Mouse (Mus musculus): ENCODE data around the gene Vmn2r92. TPM values are rescaled to one million over a fixed set of nuclear protein-coding genes. Genes with fewer than 3 reads are reported as not detected.

Gene Vmn2r92
- not detected for polyA plus RNA-seq (2014; fragmentation: Illumina TruSeq; extraction: RNeasy Lipid Tissue Mini Kit (QIAGEN cat#74804); ENCODE audit: low read depth, low replicate concordance)

DNA sequence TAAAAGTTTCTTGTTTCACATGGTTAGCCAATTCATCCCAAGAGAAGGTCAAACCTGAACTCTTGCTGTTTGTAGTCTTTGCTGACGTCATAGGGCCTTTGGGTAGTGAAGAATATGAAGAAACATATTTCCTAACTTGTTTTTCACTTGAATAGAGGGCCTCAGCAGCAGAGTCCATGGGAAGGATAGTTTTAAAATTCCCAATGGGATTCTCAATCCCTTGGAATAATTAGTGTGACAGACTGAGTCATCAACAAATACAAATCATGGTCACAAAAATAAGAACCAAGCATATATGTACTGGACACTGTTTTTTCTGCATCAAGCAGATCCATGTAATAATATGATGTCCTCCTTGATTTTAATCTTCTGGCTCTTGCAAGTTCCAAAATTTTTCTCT, at the start of gene Vmn2r92:
Gene Vmn2r92 (plus strand): TSS at position 301 of the 400 bp plus-strand sequence.

Other genes starting within 250 kb of the Vmn2r92 start
- gene Fpr-rs4, start 130.2 kb upstream of the Vmn2r92 start, polyA plus RNA-seq (2014; fragmentation: Illumina TruSeq; extraction: RNeasy Lipid Tissue Mini Kit (QIAGEN cat#74804); ENCODE audit: low read depth, low replicate concordance) = not detected
- gene Vmn2r124, start 102.5 kb upstream of the Vmn2r92 start, polyA plus RNA-seq (2014; fragmentation: Illumina TruSeq; extraction: RNeasy Lipid Tissue Mini Kit (QIAGEN cat#74804); ENCODE audit: low read depth, low replicate concordance) = not detected
- gene Vmn2r91, start 66.9 kb upstream of the Vmn2r92 start, polyA plus RNA-seq (2014; fragmentation: Illumina TruSeq; extraction: RNeasy Lipid Tissue Mini Kit (QIAGEN cat#74804); ENCODE audit: low read depth, low replicate concordance) = not detected
- gene Vmn2r94, start 125.9 kb downstream of the Vmn2r92 start, polyA plus RNA-seq (2014; fragmentation: Illumina TruSeq; extraction: RNeasy Lipid Tissue Mini Kit (QIAGEN cat#74804); ENCODE audit: low read depth, low replicate concordance) = not detected
- gene Vmn2r93, start 146.2 kb downstream of the Vmn2r92 start, polyA plus RNA-seq (2014; fragmentation: Illumina TruSeq; extraction: RNeasy Lipid Tissue Mini Kit (QIAGEN cat#74804); ENCODE audit: low read depth, low replicate concordance) = not detected